Mouse (Mus musculus): ENCODE measurements at regions not wholly inside any gene's neighbourhood (a gene's known extent, or its start where the extent isn't known, plus 50 kb on each side); places are given as distances from the start of the nearest gene placed in this dataset.

GRCm38 (mm10) chr4:106859476-106859875, 51.0 kb upstream of the Ssbp3 start:
- no peak for DNase-seq

- DNase-seq: no peak
Measured at GRCm38 (mm10) chr4:106858357-106859088, 52.0 kb upstream of the Ssbp3 start.

DNA sequence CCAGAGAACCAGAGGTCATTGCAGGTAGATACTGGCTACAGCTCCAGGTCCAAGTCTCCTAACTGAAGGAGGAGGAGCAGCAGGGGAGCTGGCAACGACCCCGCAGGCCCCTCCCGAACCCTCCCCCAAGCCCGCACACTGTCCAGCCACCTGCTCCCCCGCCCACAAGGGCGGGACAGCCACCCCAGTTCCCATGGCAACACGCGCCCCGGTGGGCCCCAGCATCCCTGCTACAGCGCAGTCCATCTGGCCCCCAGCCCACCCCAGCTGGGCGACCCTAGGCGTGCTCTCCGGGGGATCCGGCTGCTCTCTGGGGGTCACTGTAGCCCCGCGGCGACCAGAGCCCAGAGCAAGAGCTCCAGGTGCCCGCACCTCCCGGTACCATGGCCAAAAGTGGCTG, 51.0 kb upstream of the Acot11 start:
- no peak for DNase-seq

DNA sequence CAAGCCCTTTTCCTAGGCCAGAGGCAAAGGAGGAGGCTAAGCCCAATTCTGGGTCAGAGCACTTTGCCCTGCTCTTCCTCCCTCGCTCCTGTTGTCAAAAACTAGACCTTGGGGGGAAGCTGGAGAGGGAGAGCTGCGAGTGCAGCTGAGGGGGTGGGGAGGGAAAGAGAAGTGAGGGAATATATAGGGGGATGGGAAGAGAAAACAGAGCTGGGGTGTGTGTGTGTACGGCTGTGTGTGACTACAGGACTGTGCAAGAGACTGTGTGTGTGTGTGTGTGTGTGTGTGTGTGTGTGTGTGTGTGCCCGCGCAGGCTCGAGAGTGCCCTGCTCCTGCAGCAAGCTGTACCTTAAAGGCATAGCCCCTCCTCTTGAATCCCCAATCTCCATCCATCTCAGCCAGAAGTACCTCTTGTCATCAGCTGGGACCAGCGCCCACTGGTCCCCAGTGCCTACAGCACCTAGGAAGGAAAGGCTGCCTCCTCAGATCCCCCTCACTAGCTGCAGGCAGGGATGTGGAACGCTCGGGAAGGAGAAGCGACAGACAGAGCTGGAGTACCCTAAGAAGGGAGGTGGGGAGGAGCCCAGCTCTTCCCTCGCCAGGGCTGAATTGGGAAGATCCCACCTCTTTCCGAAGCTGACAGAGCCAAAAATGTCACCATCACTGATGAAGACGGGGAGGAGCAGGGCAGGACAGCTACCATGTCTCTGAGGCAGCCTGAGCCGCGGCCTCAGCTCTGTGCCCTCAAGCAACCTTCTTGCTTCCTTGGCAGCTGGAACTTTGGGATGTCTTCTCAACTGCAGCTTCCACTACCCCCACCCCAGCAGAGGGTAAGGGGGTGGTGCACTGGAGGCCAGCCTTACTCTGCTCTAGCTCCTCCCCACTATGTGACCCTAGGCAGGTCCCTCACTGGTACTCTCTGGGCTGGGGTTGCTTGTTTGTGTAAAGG, 49.8 kb upstream of the Acot11 start:
- peak in 1 of 2 experiments; percentile 21 for DNase-seq
